Mouse (Mus musculus): ENCODE results near the gene Btnl4. TPM values are rescaled to one million over a fixed set of nuclear protein-coding genes. Genes with fewer than 3 reads are reported as not detected.

Gene Btnl4
- polyA plus RNA-seq, 1 experiment: 0.09 TPM

GRCm38 (mm10) chr17:34420014-34420413, 57.1 kb downstream of the Btnl4 start:
- no peak for TF ChIP-seq CTCF (IDR thresholded peaks at IDR 0.05; ENCODE audit: control insufficient read depth, insufficient read depth, insufficient replicate concordance, low read depth, low read length)
- peaks cover 4% of the 10 kb centered on the region for H3K36me3 ChIP-seq (ENCODE audit: control insufficient read depth, insufficient read depth, low read length)
- no peak overlapping the region for H3K27ac ChIP-seq (ENCODE audit: control insufficient read depth, insufficient read depth, low read depth, low read length)
- H3K4me3 ChIP-seq (ENCODE audit: control insufficient read depth, low read depth, low read length): peak overlapping the region; percentile 67
- no peaks in the 10 kb centered on the region for H3K27me3 ChIP-seq (ENCODE audit: control insufficient read depth, insufficient read depth, low read length)
- H3K4me1 ChIP-seq (ENCODE audit: control insufficient read depth, insufficient read depth, low read length): no peaks in the 10 kb centered on the region

Other genes with a start within 250 kb of the Btnl4 start
- gene H2-Ob, start 238.4 kb downstream of the Btnl4 start, polyA plus RNA-seq (2012; rRNA removed): 0.06 and 0.16 TPM in 2 replicates
- gene H2-Ab1, start 219.6 kb downstream of the Btnl4 start, polyA plus RNA-seq (2012; rRNA removed): 31.1 and 36.4 TPM in 2 replicates
- 10.1 and 11.6 TPM in 2 replicates for gene H2-Aa, start 189.5 kb downstream of the Btnl4 start, polyA plus RNA-seq (2012; rRNA removed)
- 5.6 and 7.8 TPM in 2 replicates for gene H2-Eb1, start 171.5 kb downstream of the Btnl4 start, polyA plus RNA-seq (2012; rRNA removed)
- gene H2-Eb2, start 151.7 kb downstream of the Btnl4 start, polyA plus RNA-seq (2012; rRNA removed): not detected in 2 replicates
- gene Btnl2, start 122.5 kb downstream of the Btnl4 start, polyA plus RNA-seq (2012; rRNA removed): 0.16 and 0.21 TPM in 2 replicates
- 0.14 and 0.15 TPM in 2 replicates for gene Btnl1, start 100.2 kb downstream of the Btnl4 start, polyA plus RNA-seq (2012; rRNA removed)
- 883 and 1,115 TPM in 2 replicates for gene BC051142, start 78.5 kb downstream of the Btnl4 start, polyA plus RNA-seq (2012; rRNA removed)
- not detected in 2 replicates for gene Btnl6, start 40.0 kb upstream of the Btnl4 start, polyA plus RNA-seq (2012; rRNA removed)
- 7.2 and 12.3 TPM in 2 replicates for gene Notch4, start 87.0 kb upstream of the Btnl4 start, polyA plus RNA-seq (2012; rRNA removed)
- gene Gpsm3, start 112.5 kb upstream of the Btnl4 start, polyA plus RNA-seq (2012; rRNA removed): 1.7 and 1.9 TPM in 2 replicates
- 9.6 and 11.2 TPM in 2 replicates for gene Pbx2, start 113.9 kb upstream of the Btnl4 start, polyA plus RNA-seq (2012; rRNA removed)
- 0.43 and 0.66 TPM in 2 replicates for gene Ager, start 120.5 kb upstream of the Btnl4 start, polyA plus RNA-seq (2012; rRNA removed)
- gene Rnf5, start 126.4 kb upstream of the Btnl4 start, polyA plus RNA-seq (2012; rRNA removed): 56.6 and 63.4 TPM in 2 replicates
- 891 and 908 TPM in 2 replicates for gene Agpat1, start 126.9 kb upstream of the Btnl4 start, polyA plus RNA-seq (2012; rRNA removed)
- 0.53 and 0.54 TPM in 2 replicates for gene Egfl8, start 138.7 kb upstream of the Btnl4 start, polyA plus RNA-seq (2012; rRNA removed)
- gene Ppt2, start 151.2 kb upstream of the Btnl4 start, polyA plus RNA-seq (2012; rRNA removed): 15.9 and 20.2 TPM in 2 replicates
- gene Prrt1, start 152.2 kb upstream of the Btnl4 start, polyA plus RNA-seq (2012; rRNA removed): 1.5 and 1.6 TPM in 2 replicates
- gene Fkbpl, start 167.4 kb upstream of the Btnl4 start, polyA plus RNA-seq (2012; rRNA removed): 156 and 172 TPM in 2 replicates
- gene Atf6b, start 169.8 kb upstream of the Btnl4 start, polyA plus RNA-seq (2012; rRNA removed): 27.9 and 28.4 TPM in 2 replicates
- 0.77 and 1.9 TPM in 2 replicates for gene Tnxb, start 193.2 kb upstream of the Btnl4 start, polyA plus RNA-seq (2012; rRNA removed)

All from testis, adult 2 months (tissue).